Mouse (Mus musculus): Measurements from ENCODE around the gene Ifitm1. TPM values are rescaled to one million over a fixed set of nuclear protein-coding genes. Genes with fewer than 3 reads are reported as not detected.
"Not testable (repeated sequence)": the region's sequence is repeated elsewhere in the genome, so short reads cannot be mapped to it uniquely, and the experiment has no call there.

The Ifitm1 gene
- polyA plus RNA-seq, 1 experiment from 2014 or later: 33.5 TPM

GRCm38 (mm10) chr7:140975465-140975864 lies 8.4 kb downstream of the Ifitm1 start:
- no peak for ATAC-seq (replicated peaks; ENCODE audit: low FRiP score)
- peaks cover 11% of the 10 kb centered on the region for H3K4me1 ChIP-seq (replicated peaks; ENCODE audit: control insufficient read depth, insufficient read depth, low read length)
- no peaks in the 10 kb centered on the region for H3K36me3 ChIP-seq (ENCODE audit: control insufficient read depth, insufficient read depth, low read length)
- H3K27me3 ChIP-seq (replicated peaks; ENCODE audit: control insufficient read depth, insufficient read depth, low read length): no peaks in the 10 kb centered on the region; the same call in 1 of the 2 replicates
- no peaks in the 10 kb centered on the region for H3K9me3 ChIP-seq (ENCODE audit: control insufficient read depth, low read length)
- no peak overlapping the region for H3K4me2 ChIP-seq
- H3K27ac ChIP-seq (ENCODE audit: low read depth, low read length): no peak overlapping the region
- H3K9ac ChIP-seq (ENCODE audit: low read depth, low read length): no peak overlapping the region
- DNase-seq (ENCODE audit: low spot score): no peak
- 38% methylated on average over 3 of the region's 3 CpGs for WGBS
- H3K4me3 ChIP-seq (ENCODE audit: low read depth, low read length): no peak overlapping the region

- DNase-seq (ENCODE audit: low spot score); H3K36me3 ChIP-seq (ENCODE audit: control insufficient read depth, insufficient read depth, low read length); H3K4me1 ChIP-seq (replicated peaks; ENCODE audit: control insufficient read depth, insufficient read depth, low read length); ATAC-seq (replicated peaks; ENCODE audit: low FRiP score); H3K4me3 ChIP-seq (ENCODE audit: low read depth, low read length); H3K9me3 ChIP-seq (ENCODE audit: control insufficient read depth, low read length); H3K27ac ChIP-seq (ENCODE audit: low read depth, low read length); H3K4me2 ChIP-seq; H3K9ac ChIP-seq (ENCODE audit: low read depth, low read length); H3K27me3 ChIP-seq (replicated peaks; ENCODE audit: control insufficient read depth, insufficient read depth, low read length): not testable (repeated sequence)
- WGBS: 79% methylated on average over 9 of the region's 9 CpGs
Observed at GRCm38 (mm10) chr7:140976720-140977119, 9.7 kb downstream of the Ifitm1 start.

GRCm38 (mm10) chr7:140981704-140982103 lies 14.7 kb downstream of the Ifitm1 start:
- Histone ChIP-seq H3K9ac (ENCODE audit: low read depth, low read length) (no peak overlapping the region), H3K27me3 (replicated peaks; ENCODE audit: control insufficient read depth, insufficient read depth, low read length) (peaks cover 2% of the 10 kb centered on the region; the same call in 1 of the 2 replicates), H3K9me3 (ENCODE audit: control insufficient read depth, low read length) (no peaks in the 10 kb centered on the region), H3K4me3 (ENCODE audit: low read depth, low read length) (no peak overlapping the region), H3K4me2 (no peak overlapping the region), H3K4me1 (replicated peaks; ENCODE audit: control insufficient read depth, insufficient read depth, low read length) (no peaks in the 10 kb centered on the region), H3K27ac (ENCODE audit: low read depth, low read length) (no peak overlapping the region), H3K36me3 (ENCODE audit: control insufficient read depth, insufficient read depth, low read length) (no peaks in the 10 kb centered on the region)
- 50% methylated on average over 8 of the region's 8 CpGs for WGBS
- DNase-seq (ENCODE audit: low spot score) (no peak), ATAC-seq (replicated peaks; ENCODE audit: low FRiP score) (no peak)

GRCm38 (mm10) chr7:140982971-140983370 lies 15.9 kb downstream of the Ifitm1 start:
- H3K9ac ChIP-seq (ENCODE audit: low read depth, low read length): no peak overlapping the region
- DNase-seq (ENCODE audit: low spot score): no peak
- H3K4me2 ChIP-seq: no peak overlapping the region
- H3K27ac ChIP-seq (ENCODE audit: low read depth, low read length): no peak overlapping the region
- H3K4me1 ChIP-seq (replicated peaks; ENCODE audit: control insufficient read depth, insufficient read depth, low read length): no peaks in the 10 kb centered on the region
- no peak for ATAC-seq (replicated peaks; ENCODE audit: low FRiP score)
- no peak overlapping the region for H3K4me3 ChIP-seq (ENCODE audit: low read depth, low read length)
- no peaks in the 10 kb centered on the region for H3K36me3 ChIP-seq (ENCODE audit: control insufficient read depth, insufficient read depth, low read length)
- no peaks in the 10 kb centered on the region for H3K9me3 ChIP-seq (ENCODE audit: control insufficient read depth, low read length)
- H3K27me3 ChIP-seq (replicated peaks; ENCODE audit: control insufficient read depth, insufficient read depth, low read length): peaks cover 2% of the 10 kb centered on the region; the same call in 1 of the 2 replicates
- WGBS: 66% methylated on average over 7 of the region's 7 CpGs

GRCm38 (mm10) chr7:140987182-140988138 lies 20.4 kb downstream of the Ifitm1 start:
- H3K4me3 ChIP-seq (ENCODE audit: low read depth, low read length): no peak overlapping the region
- no peak overlapping the region for H3K4me2 ChIP-seq
- H3K4me1 ChIP-seq (replicated peaks; ENCODE audit: control insufficient read depth, insufficient read depth, low read length): 0 out of 2 replicates have a peak, but pooled peaks cover 2% of the 10 kb centered on the region
- H3K9me3 ChIP-seq (ENCODE audit: control insufficient read depth, low read length): no peaks in the 10 kb centered on the region
- ATAC-seq (replicated peaks; ENCODE audit: low FRiP score) (no peak), DNase-seq (ENCODE audit: low spot score) (peak; percentile 28)
- WGBS: 69% methylated on average over 17 of the region's 17 CpGs
- H3K36me3 ChIP-seq (ENCODE audit: control insufficient read depth, insufficient read depth, low read length): no peaks in the 10 kb centered on the region
- no peak overlapping the region for H3K9ac ChIP-seq (ENCODE audit: low read depth, low read length)
- 0 out of 2 replicates have a peak, but pooled peaks cover 2% of the 10 kb centered on the region for H3K27me3 ChIP-seq (replicated peaks; ENCODE audit: control insufficient read depth, insufficient read depth, low read length)
- no peak overlapping the region for H3K27ac ChIP-seq (ENCODE audit: low read depth, low read length)

- H3K9ac ChIP-seq (ENCODE audit: low read depth, low read length): no peak overlapping the region
- no peak overlapping the region for H3K4me3 ChIP-seq (ENCODE audit: low read depth, low read length)
- 59% methylated on average over 4 of the region's 4 CpGs for WGBS
- DNase-seq (ENCODE audit: low spot score) (no peak), ATAC-seq (replicated peaks; ENCODE audit: low FRiP score) (no peak)
- H3K4me2 ChIP-seq: no peak overlapping the region
- H3K27me3 ChIP-seq (replicated peaks; ENCODE audit: control insufficient read depth, insufficient read depth, low read length): no peaks in the 10 kb centered on the region
- H3K9me3 ChIP-seq (ENCODE audit: control insufficient read depth, low read length): no peaks in the 10 kb centered on the region
- 0 out of 2 replicates have a peak, but pooled peaks cover 2% of the 10 kb centered on the region for H3K4me1 ChIP-seq (replicated peaks; ENCODE audit: control insufficient read depth, insufficient read depth, low read length)
- H3K27ac ChIP-seq (ENCODE audit: low read depth, low read length): no peak overlapping the region
- H3K36me3 ChIP-seq (ENCODE audit: control insufficient read depth, insufficient read depth, low read length): no peaks in the 10 kb centered on the region
Observed at GRCm38 (mm10) chr7:140989022-140989421, 22.0 kb downstream of the Ifitm1 start.

- Histone ChIP-seq H3K9me3 (ENCODE audit: control insufficient read depth, low read length) (no peaks in the 10 kb centered on the region), H3K4me3 (ENCODE audit: low read depth, low read length) (no peak overlapping the region), H3K9ac (ENCODE audit: low read depth, low read length) (0 out of 2 replicates have a peak overlapping the region, but pooled peaks have one; percentile 9), H3K4me1 (replicated peaks; ENCODE audit: control insufficient read depth, insufficient read depth, low read length) (0 out of 2 replicates have a peak, but pooled peaks cover 2% of the 10 kb centered on the region), H3K4me2 (no peak overlapping the region), H3K36me3 (ENCODE audit: control insufficient read depth, insufficient read depth, low read length) (no peaks in the 10 kb centered on the region), H3K27ac (ENCODE audit: low read depth, low read length) (no peak overlapping the region), H3K27me3 (replicated peaks; ENCODE audit: control insufficient read depth, insufficient read depth, low read length) (no peaks in the 10 kb centered on the region)
- DNase-seq (ENCODE audit: low spot score): no peak
- no peak; the same call in 1 of the 2 replicates for ATAC-seq (replicated peaks; ENCODE audit: low FRiP score)
- WGBS: 51% methylated on average over 6 of the region's 6 CpGs
Observed at GRCm38 (mm10) chr7:140990185-140990584, 23.2 kb downstream of the Ifitm1 start.

GRCm38 (mm10) chr7:140990622-140991021 lies 23.6 kb downstream of the Ifitm1 start:
- Histone ChIP-seq H3K4me1 (replicated peaks; ENCODE audit: control insufficient read depth, insufficient read depth, low read length) (0 out of 2 replicates have a peak, but pooled peaks cover 2% of the 10 kb centered on the region), H3K27ac (ENCODE audit: low read depth, low read length) (no peak overlapping the region), H3K4me2 (no peak overlapping the region), H3K36me3 (ENCODE audit: control insufficient read depth, insufficient read depth, low read length) (no peaks in the 10 kb centered on the region), H3K27me3 (replicated peaks; ENCODE audit: control insufficient read depth, insufficient read depth, low read length) (no peaks in the 10 kb centered on the region), H3K4me3 (ENCODE audit: low read depth, low read length) (no peak overlapping the region), H3K9ac (ENCODE audit: low read depth, low read length) (0 out of 2 replicates have a peak overlapping the region, but pooled peaks have one; percentile 9), H3K9me3 (ENCODE audit: control insufficient read depth, low read length) (no peaks in the 10 kb centered on the region)
- DNase-seq (ENCODE audit: low spot score): no peak
- ATAC-seq (replicated peaks; ENCODE audit: low FRiP score): no peak
- 42% methylated on average over 5 of the region's 5 CpGs for WGBS

All from liver, embryonic 11.5 days (tissue).